In the genomic region with DNA sequence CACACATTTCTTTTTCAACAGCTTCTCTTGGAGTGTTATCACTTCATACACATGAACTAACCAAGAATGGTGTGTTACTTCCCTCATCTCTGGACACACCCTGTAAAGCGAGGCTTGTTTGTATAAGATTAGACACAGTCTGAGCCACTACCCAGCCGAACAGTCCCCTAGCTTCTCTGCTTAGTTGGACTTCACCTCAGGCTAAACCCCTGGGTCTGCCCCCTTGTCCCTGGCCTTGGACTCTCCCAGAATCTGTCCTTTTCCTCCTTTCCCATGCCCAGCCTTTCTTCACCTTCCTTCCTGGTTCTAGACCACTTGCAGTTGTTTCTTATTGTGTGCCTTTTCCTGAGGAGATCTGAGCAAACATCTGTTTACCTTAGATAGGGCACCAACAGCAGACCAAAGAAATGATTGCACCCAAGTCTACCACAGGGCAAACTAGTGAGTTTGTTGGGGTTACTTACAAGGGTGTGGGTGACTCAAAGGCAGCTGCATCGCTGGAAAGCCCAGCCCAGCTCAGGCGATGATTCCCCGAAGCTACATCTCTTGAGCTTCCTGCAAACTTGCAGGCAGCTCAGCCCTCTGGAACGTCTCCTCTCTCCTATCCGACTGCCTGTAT, we compare ENCODE assay signal across 14 mouse cellular contexts. TPM values are rescaled to one million over a fixed set of nuclear protein-coding genes. Genes with fewer than 3 reads are reported as not detected.
DNase-seq lines count a peak whose midpoint lies in the region; ATAC-seq and TF ChIP-seq lines count a peak whose summit lies in the region.
"Had no signal": no experiment of that assay in that cellular context is flagged by ENCODE, and none has a peak within 500 bp of the region (broad histone marks: within the 10 kb centered on the region; RNA-seq: fewer than 3 reads in every experiment).

No protein-coding gene starts in this region.

- H3K27me3 ChIP-seq in lung, embryonic 14.5 days (ENCODE audit: insufficient read depth, low read length) = no peaks in the 10 kb centered on the region
- no peaks in the 10 kb centered on the region for H3K27me3 ChIP-seq in lung, postnatal 0 days (replicated peaks; ENCODE audit: insufficient read depth, low read length)
- H3K27me3 ChIP-seq in liver, postnatal 0 days (ENCODE audit: insufficient read depth, low read length) = no peaks in the 10 kb centered on the region
- no peaks in the 10 kb centered on the region for H3K27me3 ChIP-seq in stomach, postnatal 0 days (ENCODE audit: control insufficient read depth, insufficient read depth, low read length)
- no peaks in the 10 kb centered on the region for H3K27me3 ChIP-seq in midbrain, postnatal 0 days (ENCODE audit: insufficient read depth, low read length)
- H3K27me3 ChIP-seq in forebrain, embryonic 10.5 days (ENCODE audit: poor library complexity, severe bottlenecking) = no peaks in the 10 kb centered on the region

- WGBS in lung, embryonic 14.5 days = 67% methylated on average over 7 of the region's 7 CpGs
- WGBS in lung, postnatal 0 days = 56% methylated on average over 7 of the region's 7 CpGs
- 29% methylated on average over 7 of the region's 7 CpGs for WGBS in liver, postnatal 0 days (ENCODE audit: insufficient replicate concordance)
- 37% methylated on average over 7 of the region's 7 CpGs for WGBS in stomach, postnatal 0 days
- 85% methylated on average over 7 of the region's 7 CpGs for WGBS in midbrain, postnatal 0 days
- WGBS in forebrain, embryonic 10.5 days = 79% methylated on average over 7 of the region's 7 CpGs

- no peak for TF ChIP-seq CTCF in lung, embryonic 14.5 days (IDR thresholded peaks at IDR 0.05; ENCODE audit: low read depth)
- no peak for TF ChIP-seq CTCF in lung, postnatal 0 days (IDR thresholded peaks at IDR 0.05)
- peak; percentile 21; the same call in 1 of the 2 replicates for TF ChIP-seq CTCF in liver, postnatal 0 days (IDR thresholded peaks at IDR 0.05; ENCODE audit: low read depth)
- TF ChIP-seq CTCF in stomach, postnatal 0 days (IDR thresholded peaks at IDR 0.05; ENCODE audit: low read depth) = no peak
- TF ChIP-seq CTCF in midbrain, postnatal 0 days (IDR thresholded peaks at IDR 0.05) = no peak

- H3K36me3 ChIP-seq in lung, embryonic 14.5 days (ENCODE audit: insufficient read depth) = no peaks in the 10 kb centered on the region
- no peaks in the 10 kb centered on the region for H3K36me3 ChIP-seq in lung, postnatal 0 days (ENCODE audit: insufficient read depth, low read length)
- H3K36me3 ChIP-seq in liver, postnatal 0 days (replicated peaks; ENCODE audit: insufficient read depth, low read length) = no peaks in the 10 kb centered on the region
- no peaks in the 10 kb centered on the region for H3K36me3 ChIP-seq in stomach, postnatal 0 days (ENCODE audit: control insufficient read depth, insufficient read depth, low read length)
- H3K36me3 ChIP-seq in midbrain, postnatal 0 days (ENCODE audit: insufficient read depth, low read length) = no peaks in the 10 kb centered on the region
- no peaks in the 10 kb centered on the region for H3K36me3 ChIP-seq in forebrain, embryonic 10.5 days (replicated peaks)
- H3K36me3 ChIP-seq: hindbrain, embryonic 10.5 days had no signal

- peak; percentile 71 for ATAC-seq in lung, embryonic 14.5 days (ENCODE audit: insufficient read depth)
- ATAC-seq in lung, postnatal 0 days = no peak
- peak; percentile 88 for ATAC-seq in erythroid progenitor cell, adult 5-6 weeks (replicated peaks; ENCODE audit: low FRiP score, poor library complexity, severe bottlenecking)
- peak; percentile 99 for ATAC-seq in liver, postnatal 0 days
- peak; percentile 97 for ATAC-seq in stomach, postnatal 0 days (ENCODE audit: low FRiP score, low TSS enrichment)
- ATAC-seq in midbrain, postnatal 0 days (ENCODE audit: low FRiP score) = no peak
- ATAC-seq: activated CD4-positive, CD25-positive, alpha-beta regulatory T cell, adult 4 months; forebrain, embryonic 14.5 days had no signal

- H3K4me2 ChIP-seq in lung, embryonic 14.5 days = no peak overlapping the region
- no peak overlapping the region for H3K4me2 ChIP-seq in lung, postnatal 0 days (replicated peaks; ENCODE audit: low read depth, low read length)
- H3K4me2 ChIP-seq in liver, postnatal 0 days (ENCODE audit: low read depth, low read length) = peak overlapping the region; percentile 54
- no peak overlapping the region for H3K4me2 ChIP-seq in stomach, postnatal 0 days (replicated peaks; ENCODE audit: low read depth)
- H3K4me2 ChIP-seq in midbrain, postnatal 0 days (ENCODE audit: low read depth, low read length, poor library complexity, severe bottlenecking) = no peak overlapping the region

- TF ChIP-seq EP300 in lung, postnatal 0 days (IDR thresholded peaks at IDR 0.05) = no peak
- TF ChIP-seq EP300 in liver, postnatal 0 days (IDR thresholded peaks at IDR 0.05; ENCODE audit: low read depth) = peak; percentile 96
- TF ChIP-seq EP300 in stomach, postnatal 0 days (optimal IDR thresholded peaks at IDR 0.05) = no peak

- no peaks in the 10 kb centered on the region for H3K4me1 ChIP-seq in lung, embryonic 14.5 days (ENCODE audit: insufficient read depth)
- H3K4me1 ChIP-seq in lung, postnatal 0 days (ENCODE audit: insufficient read depth, low read depth, low read length) = no peaks in the 10 kb centered on the region
- H3K4me1 ChIP-seq in liver, postnatal 0 days (ENCODE audit: insufficient read depth) = peaks cover 17% of the 10 kb centered on the region
- no peaks in the 10 kb centered on the region for H3K4me1 ChIP-seq in stomach, postnatal 0 days (replicated peaks; ENCODE audit: control insufficient read depth, insufficient read depth)
- H3K4me1 ChIP-seq in midbrain, postnatal 0 days (ENCODE audit: insufficient read depth, low read length) = no peaks in the 10 kb centered on the region
- H3K4me1 ChIP-seq in forebrain, embryonic 10.5 days = no peaks in the 10 kb centered on the region
- H3K4me1 ChIP-seq: hindbrain, embryonic 10.5 days had no signal

- H3K4me3 ChIP-seq in lung, embryonic 14.5 days (ENCODE audit: low read depth, low read length) = no peak overlapping the region
- H3K4me3 ChIP-seq in lung, postnatal 0 days (ENCODE audit: low read depth, low read length) = no peak overlapping the region
- 0 out of 2 replicates have a peak overlapping the region, but pooled peaks have one; percentile 2 for H3K4me3 ChIP-seq in liver, postnatal 0 days (ENCODE audit: low read depth, low read length)
- no peak overlapping the region for H3K4me3 ChIP-seq in stomach, postnatal 0 days (ENCODE audit: low read depth, low read length)
- H3K4me3 ChIP-seq in midbrain, postnatal 0 days (ENCODE audit: low read depth, low read length) = no peak overlapping the region
- no peak overlapping the region for H3K4me3 ChIP-seq in forebrain, embryonic 10.5 days
- H3K4me3 ChIP-seq: hindbrain, embryonic 10.5 days had no signal

- H3K9me3 ChIP-seq in lung, embryonic 14.5 days (ENCODE audit: low read depth, low read length) = no peaks in the 10 kb centered on the region
- H3K9me3 ChIP-seq in lung, postnatal 0 days (ENCODE audit: low read length) = no peaks in the 10 kb centered on the region
- H3K9me3 ChIP-seq in liver, postnatal 0 days (ENCODE audit: low read length) = no peaks in the 10 kb centered on the region
- H3K9me3 ChIP-seq in stomach, postnatal 0 days (ENCODE audit: control insufficient read depth, low read length) = no peaks in the 10 kb centered on the region
- H3K9me3 ChIP-seq in midbrain, postnatal 0 days (ENCODE audit: low read length) = no peaks in the 10 kb centered on the region
- H3K9me3 ChIP-seq in forebrain, embryonic 10.5 days = no peaks in the 10 kb centered on the region
- H3K9me3 ChIP-seq: hindbrain, embryonic 10.5 days had no signal

- peak overlapping the region; percentile 47; the same call in 1 of the 2 replicates for H3K27ac ChIP-seq in lung, embryonic 14.5 days (ENCODE audit: low read depth)
- no peak overlapping the region for H3K27ac ChIP-seq in lung, postnatal 0 days (ENCODE audit: low read length)
- H3K27ac ChIP-seq in liver, postnatal 0 days (ENCODE audit: low read depth) = peak overlapping the region; percentile 97
- H3K27ac ChIP-seq in stomach, postnatal 0 days (replicated peaks) = no peak overlapping the region; the same call in 1 of the 2 replicates
- H3K27ac ChIP-seq in midbrain, postnatal 0 days (ENCODE audit: low read depth, low read length) = no peak overlapping the region
- H3K27ac ChIP-seq in forebrain, embryonic 10.5 days = no peak overlapping the region
- H3K27ac ChIP-seq: hindbrain, embryonic 10.5 days had no signal

- H3K9ac ChIP-seq in lung, embryonic 14.5 days = no peak overlapping the region
- no peak overlapping the region for H3K9ac ChIP-seq in lung, postnatal 0 days (replicated peaks; ENCODE audit: low read depth)
- peak overlapping the region; percentile 38 for H3K9ac ChIP-seq in liver, postnatal 0 days (replicated peaks)
- no peak overlapping the region for H3K9ac ChIP-seq in stomach, postnatal 0 days (ENCODE audit: low read length)
- no peak overlapping the region for H3K9ac ChIP-seq in midbrain, postnatal 0 days (replicated peaks; ENCODE audit: low read length, poor library complexity, severe bottlenecking)

- DNase-seq in lung, embryonic 14.5 days = no peak
- DNase-seq in lung, postnatal 0 days (ENCODE audit: low spot score) = no peak
- peak; percentile 64 for DNase-seq in liver, postnatal 0 days
- DNase-seq in stomach, postnatal 0 days (ENCODE audit: low spot score) = peak; percentile 55
- no peak for DNase-seq in midbrain, postnatal 0 days (ENCODE audit: low spot score)
- no peak for DNase-seq in layer of hippocampus, adult 11-12 months (ENCODE audit: low spot score)
- DNase-seq in forebrain, embryonic 10.5 days (ENCODE audit: extremely low spot score, low spot score) = no peak
- DNase-seq: cerebellum, postnatal 36 days; gastrocnemius, postnatal 14 days; right cerebral cortex, postnatal 4 days had no signal

RNA-seq across cellular contexts. Expression of gene Cdyl, which starts 17.9 kb away (rescaled TPM):
- 24.1 and 25.1 TPM in 2 replicates for polyA plus RNA-seq in lung, embryonic 14.5 days (2014; fragmentation: Nextera tagmentation; extraction: Ambion mirVana)
- polyA plus RNA-seq in lung, postnatal 0 days (2015; fragmentation: Nextera tagmentation; extraction: Ambion mirVana) = 9.4 and 10.9 TPM in 2 replicates
- total RNA-seq in erythroid progenitor cell, adult 5-6 weeks (2015; ENCODE audit: low replicate concordance) = 46.9 and 61.6 TPM in 2 replicates
- total RNA-seq in erythroid progenitor cell, adult 5-6 weeks (2017; ENCODE audit: low replicate concordance) = 48.0 and 77.5 TPM in 2 replicates
- 5.8 and 5.9 TPM in 2 replicates for polyA plus RNA-seq in liver, postnatal 0 days (2015; fragmentation: Nextera tagmentation; extraction: Ambion mirVana)
- 6.6 and 6.9 TPM in 2 replicates for polyA plus RNA-seq in stomach, postnatal 0 days (2015; fragmentation: Nextera tagmentation; extraction: Ambion mirVana)
- total RNA-seq in midbrain, postnatal 0 days (2014; rRNA removed) = 6.3 and 8.1 TPM in 2 replicates
- polyA plus RNA-seq in midbrain, postnatal 0 days (2015; fragmentation: Nextera tagmentation; extraction: Ambion mirVana) = 2.4 and 2.8 TPM in 2 replicates
- polyA plus RNA-seq in forebrain, embryonic 10.5 days (2016; fragmentation: Nextera tagmentation; extraction: Ambion mirVana) = 10.9 and 12.3 TPM in 2 replicates

Comparison
In these comparisons a context has a peak if more than half of its experiments do, and no peak if none do; other contexts are left out.
1. ATAC-seq: peak in lung, embryonic 14.5 days (single experiment), erythroid progenitor cell, adult 5-6 weeks (single experiment), liver, postnatal 0 days (single experiment) and stomach, postnatal 0 days (single experiment); none in lung, postnatal 0 days (single experiment) and midbrain, postnatal 0 days (single experiment).
2. H3K27ac ChIP-seq: peak in lung, embryonic 14.5 days (single experiment) and liver, postnatal 0 days (single experiment); none in lung, postnatal 0 days (single experiment), stomach, postnatal 0 days (single experiment), midbrain, postnatal 0 days (single experiment) and forebrain, embryonic 10.5 days (single experiment).
3. DNase-seq: peak in liver, postnatal 0 days (single experiment) and stomach, postnatal 0 days (single experiment); none in lung, embryonic 14.5 days (single experiment), lung, postnatal 0 days (single experiment), midbrain, postnatal 0 days (single experiment), layer of hippocampus, adult 11-12 months (single experiment) and forebrain, embryonic 10.5 days (single experiment).